Mouse (Mus musculus) embryonic facial prominence, embryonic 13.5 days (tissue): ENCODE measurements around the gene Dnah7c. TPM values are rescaled to one million over a fixed set of nuclear protein-coding genes. Genes with fewer than 3 reads are reported as not detected.
"Not testable (repeated sequence)": the region's sequence is repeated elsewhere in the genome, so short reads cannot be mapped to it uniquely, and the experiment has no call there.

Experiments
- ATAC-seq: fragments of 200-750 bp; cut with Nextera tagmentation; 2 replicates; pipeline ENCODE4 v1.8.0; 2017; ENCODE audit warnings: low read depth; ENCODE audit not compliant: insufficient number of reproducible peaks, insufficient read depth, low FRiP score, low TSS enrichment
- H3K27ac ChIP-seq: fragments of 300-500 bp; sonication (generic); 2 replicates; pipeline ENCODE4 v1.5.1; 2015; ENCODE audit warnings: moderate library complexity, mild to moderate bottlenecking, inconsistent platforms
- H3K27me3 ChIP-seq: fragments of 300-500 bp; sonication (generic); 2 replicates; pipeline ENCODE4 v1.6.1; 2015; ENCODE audit warnings: mild to moderate bottlenecking, inconsistent platforms
- H3K36me3 ChIP-seq: fragments of 300-500 bp; sonication (generic); 2 replicates; pipeline ENCODE4 v1.6.1; 2015; ENCODE audit warnings: mild to moderate bottlenecking, inconsistent platforms
- H3K4me1 ChIP-seq: fragments of 300-500 bp; sonication (generic); 2 replicates; pipeline ENCODE4 v1.6.1; 2015; ENCODE audit warnings: inconsistent platforms
- H3K4me2 ChIP-seq: fragments of 300-500 bp; sonication (generic); 2 replicates; pipeline ENCODE4 v1.6.1; 2015; ENCODE audit warnings: moderate library complexity, mild to moderate bottlenecking, inconsistent platforms
- H3K4me3 ChIP-seq: fragments of 300-500 bp; sonication (generic); 2 replicates; pipeline ENCODE4 v1.5.1; 2015; ENCODE audit warnings: mild to moderate bottlenecking, inconsistent platforms
- H3K9ac ChIP-seq: fragments of 300-500 bp; sonication (generic); 2 replicates; pipeline ENCODE4 v1.6.1; 2015; ENCODE audit warnings: mild to moderate bottlenecking, inconsistent platforms
- H3K9me3 ChIP-seq: fragments of 300-500 bp; sonication (generic); 2 replicates; pipeline ENCODE4 v1.6.1; 2016; ENCODE audit warnings: inconsistent platforms
- WGBS: fragments of 180-500 bp; shearing (Covaris S2); methylation state at CpG from one replicate; pipeline ENCODE4 v1.1.7; 2015; ENCODE audit warnings: mixed read lengths; 5-methylcytosine and 5-hydroxymethylcytosine counted together
- polyA plus RNA-seq: library from polyadenylated mRNA; unstranded; fragments of >200 nt; fragmentation: Nextera tagmentation; extraction: Ambion mirVana; gene quantifications from 2 replicates; pipeline ENCODE4 v1.2.1, GENCODE M21; 2015

Dnah7c gene
- polyA plus RNA-seq, 1 experiment from 2014 or later = 0.11 TPM

DNA sequence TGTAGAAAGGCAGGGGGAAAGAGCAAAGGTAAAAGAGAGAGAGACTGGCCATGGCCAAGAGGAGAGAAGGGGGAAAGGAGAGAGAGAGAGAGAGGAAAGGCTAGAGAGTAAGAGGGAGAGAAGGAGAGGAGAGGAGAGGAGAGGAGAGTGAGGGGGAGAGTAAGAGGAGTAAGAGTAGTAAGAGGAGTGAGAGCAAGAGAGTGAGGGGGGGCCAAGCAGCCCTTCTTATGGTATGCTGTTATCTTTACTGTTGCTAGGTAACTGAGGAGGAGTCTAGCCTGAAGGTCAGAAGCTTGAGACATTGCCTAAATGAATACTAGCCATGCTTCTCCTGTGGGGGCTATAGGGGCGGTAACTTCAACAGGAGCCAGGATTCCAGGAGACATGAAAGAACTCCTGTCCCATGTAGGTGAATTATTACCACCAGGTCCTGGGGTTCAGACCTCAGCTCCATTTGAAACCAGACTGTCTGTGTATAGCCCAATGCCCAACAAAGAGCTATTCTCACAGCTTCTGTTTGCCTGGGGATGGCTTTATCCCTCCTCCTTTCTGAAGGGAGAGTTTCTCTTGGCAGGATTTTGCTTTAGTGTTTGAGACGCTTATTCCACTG is 119.5 kb downstream of the Dnah7c start:
- Histone ChIP-seq H3K4me2 (no peak overlapping the region), H3K4me3 (no peak overlapping the region), H3K4me1 (no peaks in the 10 kb centered on the region), H3K9ac (no peak overlapping the region), H3K27ac (no peak overlapping the region), H3K9me3 (no peaks in the 10 kb centered on the region), H3K36me3 (no peaks in the 10 kb centered on the region), H3K27me3 (no peaks in the 10 kb centered on the region)
- 58% methylated on average over 2 of the region's 2 CpGs for WGBS
- ATAC-seq = no peak

DNA sequence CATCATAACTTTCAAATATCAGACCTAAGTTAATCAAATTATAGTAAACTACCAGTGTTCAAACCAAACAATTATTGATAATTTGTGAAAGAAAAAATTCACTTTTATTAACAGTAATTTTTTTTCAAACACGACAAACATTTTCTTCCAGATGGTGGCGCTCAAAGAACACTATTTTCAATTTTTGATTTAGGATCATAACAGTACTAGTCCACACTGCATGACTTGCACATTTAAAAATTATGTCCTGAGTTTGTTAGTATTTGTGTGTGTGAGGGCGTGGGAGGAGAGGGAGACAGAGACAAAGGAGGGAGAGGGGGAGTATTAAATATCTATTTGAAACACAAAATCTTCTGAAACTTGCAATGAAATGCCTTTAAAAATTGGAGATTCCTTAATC is 155.0 kb downstream of the Dnah7c start:
- H3K4me1 ChIP-seq = no peaks in the 10 kb centered on the region
- H3K36me3 ChIP-seq = no peaks in the 10 kb centered on the region
- no peak overlapping the region for H3K9ac ChIP-seq
- no peak overlapping the region for H3K4me2 ChIP-seq
- H3K27ac ChIP-seq = no peak overlapping the region
- no peaks in the 10 kb centered on the region for H3K9me3 ChIP-seq
- 34% methylated on average over 3 of the region's 3 CpGs for WGBS
- ATAC-seq = no peak
- no peaks in the 10 kb centered on the region for H3K27me3 ChIP-seq
- H3K4me3 ChIP-seq = no peak overlapping the region

- 80% methylated on average over 1 of the region's 1 CpGs for WGBS
- not testable (repeated sequence) for H3K4me2 ChIP-seq, H3K9me3 ChIP-seq, H3K36me3 ChIP-seq, ATAC-seq, H3K27ac ChIP-seq, H3K4me3 ChIP-seq, H3K4me1 ChIP-seq, H3K9ac ChIP-seq, H3K27me3 ChIP-seq
These were observed 168.4 kb downstream of the Dnah7c start for GRCm38 (mm10) chr1:46593826-46594225.

DNA sequence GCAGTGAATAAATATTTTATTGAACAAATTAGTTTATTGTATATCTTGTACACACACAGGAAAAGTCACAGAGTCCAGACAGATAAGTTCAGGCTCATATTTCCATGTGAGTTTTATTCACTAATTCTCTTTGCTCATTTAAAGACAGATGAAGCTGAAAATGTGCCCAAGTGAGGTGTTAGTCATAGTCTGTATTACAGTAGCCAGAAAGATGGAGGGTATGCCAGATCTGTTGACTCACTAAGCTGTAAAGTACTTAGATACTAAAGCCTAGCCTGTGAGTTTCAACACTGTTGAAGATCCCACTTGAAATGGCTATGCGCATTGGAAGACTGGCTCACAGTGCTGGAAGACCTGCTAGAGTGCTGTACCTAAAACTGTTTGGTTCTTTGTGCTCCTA is 171.0 kb downstream of the Dnah7c start:
- H3K27ac ChIP-seq, ATAC-seq, H3K4me2 ChIP-seq, H3K27me3 ChIP-seq, H3K36me3 ChIP-seq, H3K9me3 ChIP-seq, H3K9ac ChIP-seq, H3K4me1 ChIP-seq, H3K4me3 ChIP-seq: not testable (repeated sequence)
- WGBS = 86% methylated on average over 1 of the region's 1 CpGs

DNA sequence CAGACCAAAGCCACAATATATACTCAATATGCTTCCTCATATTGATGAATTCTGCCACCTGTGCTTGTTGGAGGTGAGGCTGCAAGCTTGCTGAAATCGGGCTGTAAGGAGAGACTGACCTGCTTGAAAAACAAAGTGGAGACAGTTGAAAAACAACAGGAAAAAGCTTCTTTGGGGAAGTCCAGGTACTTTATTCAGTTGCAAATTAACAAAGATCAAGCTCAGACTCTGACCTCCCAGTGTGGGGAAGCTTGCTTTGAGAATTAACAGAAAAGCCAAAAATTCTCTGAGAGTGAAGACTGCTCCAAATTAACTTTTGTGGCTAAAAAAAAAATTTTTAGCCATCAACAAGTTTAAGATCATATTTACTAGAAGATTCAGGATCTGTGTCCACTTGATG is 194.9 kb downstream of the Dnah7c start:
- H3K4me3 ChIP-seq = no peak overlapping the region
- H3K4me1 ChIP-seq = no peaks in the 10 kb centered on the region
- no peaks in the 10 kb centered on the region for H3K36me3 ChIP-seq
- WGBS = 80% methylated on average over 1 of the region's 1 CpGs
- no peak overlapping the region for H3K27ac ChIP-seq
- H3K9me3 ChIP-seq = no peaks in the 10 kb centered on the region
- H3K27me3 ChIP-seq = no peaks in the 10 kb centered on the region
- H3K4me2 ChIP-seq = no peak overlapping the region
- no peak overlapping the region for H3K9ac ChIP-seq
- no peak for ATAC-seq

- not testable (repeated sequence) for H3K4me2 ChIP-seq, H3K27ac ChIP-seq, H3K4me3 ChIP-seq, ATAC-seq, H3K9ac ChIP-seq, H3K27me3 ChIP-seq, H3K9me3 ChIP-seq, H3K4me1 ChIP-seq, H3K36me3 ChIP-seq
- WGBS = 93% methylated on average over 6 of the region's 6 CpGs
These were observed 200.5 kb downstream of the Dnah7c start for GRCm38 (mm10) chr1:46625914-46626313.

- H3K36me3 ChIP-seq, H3K4me3 ChIP-seq, H3K27ac ChIP-seq, H3K4me2 ChIP-seq, H3K4me1 ChIP-seq, H3K9me3 ChIP-seq, H3K27me3 ChIP-seq, H3K9ac ChIP-seq, ATAC-seq: not testable (repeated sequence)
- 78% methylated on average over 4 of the region's 4 CpGs for WGBS
These were observed 224.4 kb downstream of the Dnah7c start for GRCm38 (mm10) chr1:46649821-46650220.

DNA sequence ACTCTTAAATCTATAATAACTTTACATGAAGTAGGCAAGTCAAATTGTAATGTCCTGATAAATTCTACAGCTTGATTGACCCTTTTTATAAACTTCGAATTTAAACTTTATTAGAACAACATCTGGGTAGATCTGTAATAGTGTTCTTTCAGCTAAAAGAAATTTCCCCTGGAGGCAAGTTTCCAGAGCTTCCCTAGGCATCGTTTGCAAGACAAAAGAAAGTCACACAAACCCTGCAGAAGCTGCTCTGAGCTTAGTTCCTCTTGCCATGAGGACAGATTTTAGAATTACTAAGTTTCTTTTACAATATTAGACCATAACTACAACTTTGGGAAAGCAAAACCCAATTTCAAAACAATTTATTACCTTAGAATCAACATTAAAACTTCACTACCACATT is 227.3 kb downstream of the Dnah7c start:
- not testable (repeated sequence) for H3K4me2 ChIP-seq, H3K4me3 ChIP-seq, H3K4me1 ChIP-seq, H3K9ac ChIP-seq, ATAC-seq, H3K9me3 ChIP-seq, H3K27ac ChIP-seq, H3K36me3 ChIP-seq, H3K27me3 ChIP-seq
- 38% methylated on average over 2 of the region's 2 CpGs for WGBS

DNA sequence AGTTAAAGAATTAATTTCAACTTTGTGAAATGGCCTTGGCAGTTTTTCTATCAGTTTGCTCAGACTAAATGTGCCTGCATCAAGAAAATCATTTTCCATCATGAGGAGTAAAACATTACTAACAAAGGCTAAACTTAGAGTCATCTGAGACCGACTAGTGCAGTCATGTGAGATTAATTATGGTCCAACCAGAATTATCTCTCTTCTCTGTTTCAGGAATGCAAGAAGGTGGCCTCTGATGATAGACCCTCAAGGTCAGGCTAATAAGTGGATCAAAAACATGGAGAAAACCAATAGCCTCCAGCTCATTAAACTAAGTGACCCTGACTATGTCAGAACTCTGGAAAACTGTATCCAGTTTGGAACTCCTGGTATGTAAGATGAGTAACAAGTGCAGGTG is 299.4 kb downstream of the Dnah7c start:
- H3K9me3 ChIP-seq, H3K27me3 ChIP-seq, H3K4me2 ChIP-seq, H3K27ac ChIP-seq, ATAC-seq, H3K9ac ChIP-seq, H3K4me1 ChIP-seq, H3K4me3 ChIP-seq, H3K36me3 ChIP-seq: not testable (repeated sequence)
- 8% methylated on average over 1 of the region's 1 CpGs for WGBS

GRCm38 (mm10) chr1:46725266-46725665 is 299.9 kb downstream of the Dnah7c start:
- Histone ChIP-seq H3K27me3 (no peaks in the 10 kb centered on the region), H3K4me3 (no peak overlapping the region), H3K9me3 (no peaks in the 10 kb centered on the region), H3K4me2 (no peak overlapping the region), H3K9ac (no peak overlapping the region), H3K36me3 (no peaks in the 10 kb centered on the region), H3K4me1 (no peaks in the 10 kb centered on the region), H3K27ac (no peak overlapping the region)
- no peak for ATAC-seq
- WGBS = 53% methylated on average over 1 of the region's 1 CpGs

GRCm38 (mm10) chr1:46725719-46726118 is 300.3 kb downstream of the Dnah7c start:
- not testable (repeated sequence) for ATAC-seq, H3K9ac ChIP-seq, H3K27ac ChIP-seq, H3K4me2 ChIP-seq, H3K9me3 ChIP-seq, H3K27me3 ChIP-seq, H3K36me3 ChIP-seq, H3K4me1 ChIP-seq, H3K4me3 ChIP-seq
- 85% methylated on average over 2 of the region's 2 CpGs for WGBS

DNA sequence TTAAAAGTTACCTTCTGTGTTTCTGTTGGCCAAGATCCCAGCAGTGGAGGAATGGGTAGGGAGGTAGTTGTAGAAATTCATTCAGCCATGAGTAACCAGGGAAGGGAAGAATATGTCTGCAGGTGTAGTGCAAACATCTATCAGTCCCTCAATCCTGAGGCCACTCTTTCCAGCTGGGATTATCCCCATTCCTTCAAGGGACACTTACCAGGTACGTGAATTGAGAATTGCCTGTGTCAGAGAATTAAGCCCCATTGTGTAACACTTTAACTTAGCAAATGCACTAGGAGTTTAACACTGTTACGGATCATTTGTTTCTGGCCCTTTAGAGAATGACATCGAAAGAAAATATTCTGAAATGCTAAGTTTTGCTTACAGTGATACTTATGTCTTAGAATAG is 304.3 kb downstream of the Dnah7c start:
- not testable (repeated sequence) for H3K9ac ChIP-seq, H3K9me3 ChIP-seq, H3K4me3 ChIP-seq, H3K27ac ChIP-seq, H3K4me2 ChIP-seq, H3K36me3 ChIP-seq, H3K4me1 ChIP-seq, H3K27me3 ChIP-seq, ATAC-seq
- WGBS = 90% methylated on average over 3 of the region's 3 CpGs
